Comparison of ENCODE assay signal across 8 mouse cellular contexts in the genomic region with DNA sequence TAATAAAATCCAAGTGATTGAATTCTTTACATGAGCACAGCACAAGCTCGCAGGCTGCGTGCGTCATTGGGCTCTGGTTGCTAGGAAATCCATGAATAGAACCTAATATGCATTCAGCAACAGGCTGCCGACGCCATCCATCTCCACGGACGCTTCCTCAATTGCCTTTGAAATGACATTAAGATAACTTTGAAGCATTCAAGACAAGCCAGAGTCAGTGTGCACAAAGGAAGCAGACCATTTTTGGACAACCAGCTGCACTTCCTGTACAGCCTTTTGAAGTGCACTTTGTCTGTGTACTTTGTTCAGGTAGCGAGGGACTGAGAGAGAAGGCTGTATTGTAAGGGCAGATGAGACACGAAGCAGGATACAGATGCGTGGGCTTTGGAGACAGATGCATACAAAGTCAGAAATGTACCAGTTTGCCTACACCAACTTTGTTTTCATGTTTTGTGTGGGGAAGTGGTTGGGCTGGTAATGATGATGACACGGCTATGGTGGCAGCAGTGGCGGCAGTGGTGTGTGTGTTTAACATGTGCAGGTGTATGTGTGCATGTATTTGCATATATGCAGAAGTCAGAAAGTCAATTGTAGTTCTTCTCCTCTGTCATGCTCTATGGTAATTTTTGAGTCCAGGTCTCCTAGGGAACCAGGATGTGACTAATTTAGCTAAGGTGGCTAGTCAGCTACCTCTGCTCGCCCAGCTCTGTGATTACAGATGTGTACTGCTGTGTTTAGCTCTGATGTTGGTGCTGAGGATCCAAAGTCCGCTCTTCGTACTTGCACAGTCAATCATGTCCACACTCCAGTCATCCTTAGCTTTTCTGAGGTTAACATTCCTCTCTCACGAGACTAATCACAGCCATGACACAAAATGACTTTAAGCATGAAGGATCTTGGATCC.
A peak's percentile ranks its signal among the peaks of the same experiment; 100 is the strongest.
DNase-seq lines count a peak whose midpoint lies in the region; ATAC-seq and TF ChIP-seq lines count a peak whose summit lies in the region.

No protein-coding gene starts in this region.

- no peak for TF ChIP-seq CTCF in lung, embryonic 14.5 days (IDR thresholded peaks at IDR 0.05; ENCODE audit: low read depth)

- ATAC-seq in lung, embryonic 14.5 days (ENCODE audit: insufficient read depth): peak; percentile 54; the same call in 1 of the 2 replicates
- peak; percentile 65 for ATAC-seq in hindbrain, embryonic 11.5 days (ENCODE audit: low FRiP score)

- no peaks in the 10 kb centered on the region for H3K4me1 ChIP-seq in lung, embryonic 14.5 days (ENCODE audit: insufficient read depth)
- H3K4me1 ChIP-seq in hindbrain, embryonic 11.5 days (replicated peaks; ENCODE audit: control insufficient read depth, insufficient read depth, low read length): peaks cover 2% of the 10 kb centered on the region

- H3K27me3 ChIP-seq in lung, embryonic 14.5 days (ENCODE audit: insufficient read depth, low read length): no peaks in the 10 kb centered on the region
- H3K27me3 ChIP-seq in hindbrain, embryonic 11.5 days (ENCODE audit: control insufficient read depth, insufficient read depth, low read length): no peaks in the 10 kb centered on the region

- peak overlapping the region; percentile 21; the same call in 1 of the 2 replicates for H3K4me2 ChIP-seq in lung, embryonic 14.5 days
- H3K4me2 ChIP-seq in hindbrain, embryonic 11.5 days (replicated peaks; ENCODE audit: low read depth, low read length): no peak overlapping the region

- H3K9ac ChIP-seq in lung, embryonic 14.5 days: no peak overlapping the region
- no peak overlapping the region for H3K9ac ChIP-seq in hindbrain, embryonic 11.5 days (ENCODE audit: low read depth, low read length)

- no peaks in the 10 kb centered on the region for H3K9me3 ChIP-seq in lung, embryonic 14.5 days (ENCODE audit: low read depth, low read length)
- H3K9me3 ChIP-seq in hindbrain, embryonic 11.5 days (ENCODE audit: control insufficient read depth, low read length): no peaks in the 10 kb centered on the region

- 41% methylated on average over 16 of the region's 16 CpGs for WGBS in lung, embryonic 14.5 days
- 43% methylated on average over 16 of the region's 16 CpGs for WGBS in hindbrain, embryonic 11.5 days

- DNase-seq in lung, embryonic 14.5 days: peak; percentile 61
- DNase-seq in lung, postnatal 10 days: no peak
- DNase-seq in hindbrain, embryonic 11.5 days (ENCODE audit: low spot score): peak; percentile 61
- DNase-seq in mesoderm, embryonic 11.5 days (ENCODE audit: low read depth, low spot score): peak; percentile 48
- DNase-seq in thymus, postnatal 10 days (ENCODE audit: low spot score in 2 of 2): peak; percentile 17 to 34
- DNase-seq in MN1 (ENCODE audit: low spot score): no peak
- no peak for DNase-seq in urinary bladder, postnatal 10 days (ENCODE audit: low spot score)
- DNase-seq in cerebellum, adult 9-11 months: no peak

- no peak overlapping the region for H3K27ac ChIP-seq in lung, embryonic 14.5 days (ENCODE audit: low read depth)
- H3K27ac ChIP-seq in hindbrain, embryonic 11.5 days (ENCODE audit: low read depth, low read length): no peak overlapping the region

- H3K36me3 ChIP-seq in lung, embryonic 14.5 days (ENCODE audit: insufficient read depth): no peaks in the 10 kb centered on the region
- no peaks in the 10 kb centered on the region for H3K36me3 ChIP-seq in hindbrain, embryonic 11.5 days (ENCODE audit: control insufficient read depth, insufficient read depth, low read length)

- no peak overlapping the region for H3K4me3 ChIP-seq in lung, embryonic 14.5 days (ENCODE audit: low read depth, low read length)
- no peak overlapping the region for H3K4me3 ChIP-seq in hindbrain, embryonic 11.5 days (ENCODE audit: low read depth, low read length)

Comparison
In these comparisons a context has a peak if more than half of its experiments do, and no peak if none do; other contexts are left out.
1. DNase-seq: peak in lung, embryonic 14.5 days (single experiment), hindbrain, embryonic 11.5 days (single experiment), mesoderm, embryonic 11.5 days (single experiment) and thymus, postnatal 10 days (2 of 2); none in lung, postnatal 10 days (single experiment), MN1 (single experiment), urinary bladder, postnatal 10 days (single experiment) and cerebellum, adult 9-11 months (single experiment).